Mouse (Mus musculus) myocyte (in vitro differentiated cells): ENCODE measurements around the gene Vps37b. TPM values are rescaled to one million over a fixed set of nuclear protein-coding genes. Genes with fewer than 3 reads are reported as not detected.

Source experiments
- H3K27me3 ChIP-seq: one replicate; pipeline ENCODE4 v1.6.1; 2011; ENCODE audit not compliant: control insufficient read depth, insufficient read depth, insufficient read length
- H3K36me3 ChIP-seq: one replicate; pipeline ENCODE4 v1.6.1; 2011; ENCODE audit not compliant: control insufficient read depth, insufficient read depth
- H3K4me2 ChIP-seq: one replicate; pipeline ENCODE4 v1.6.1; 2011; ENCODE audit warnings: low read depth, control low read depth
- H3K4me3 ChIP-seq: one replicate; pipeline ENCODE4 v1.5.1; 2011; ENCODE audit warnings: mild to moderate bottlenecking, control low read depth, moderate library complexity
- H3K79me2 ChIP-seq: one replicate; pipeline ENCODE4 v1.6.1; 2011; ENCODE audit not compliant: control insufficient read depth, insufficient read depth
- H3ac ChIP-seq: one replicate; pipeline ENCODE4 v1.6.1; 2011; ENCODE audit not compliant: control insufficient read depth, insufficient read length
- CEBPB ChIP-seq: IDR thresholded peaks from 2 replicates; pipeline ENCODE4 v1.6.1; 2011; ENCODE audit warnings: mild to moderate bottlenecking, moderate library complexity; ENCODE audit not compliant: poor library complexity, insufficient read depth, severe bottlenecking
- E2F4 ChIP-seq: IDR thresholded peaks from one replicate; pipeline ENCODE4 v1.6.1; 2011; ENCODE audit warnings: mild to moderate bottlenecking, control low read depth, moderate library complexity; ENCODE audit not compliant: insufficient read depth
- MAX ChIP-seq: IDR thresholded peaks from one replicate; pipeline ENCODE4 v1.6.1; 2011; ENCODE audit warnings: low read depth, mild to moderate bottlenecking, control low read depth
- MYOD1 ChIP-seq, 3 experiments: IDR thresholded peaks; one replicate each; pipeline ENCODE4 v1.6.1; 2011; ENCODE audit warnings: control low read depth in 2 of 3, low read depth in 2 of 3, mild to moderate bottlenecking in 2 of 3, moderate library complexity in 1 of 3; ENCODE audit not compliant: insufficient read length in 2 of 3, control insufficient read depth in 1 of 3
- MYOG ChIP-seq, 3 experiments: IDR thresholded peaks; one replicate each; pipeline ENCODE4 v1.6.1; 2011; ENCODE audit warnings: control low read depth in 2 of 3, low read depth in 2 of 3, mild to moderate bottlenecking in 2 of 3; ENCODE audit not compliant: insufficient read length in 2 of 3, control insufficient read depth in 1 of 3, insufficient read depth in 1 of 3
- POLR2A ChIP-seq: IDR thresholded peaks from one replicate; pipeline ENCODE4 v1.6.1; 2011; ENCODE audit warnings: low read depth, mild to moderate bottlenecking, control low read depth, moderate library complexity; ENCODE audit not compliant: insufficient read length
- POLR2AphosphoS2 ChIP-seq: IDR thresholded peaks from one replicate; pipeline ENCODE4 v1.6.1; 2011; ENCODE audit warnings: low read depth, control low read depth; ENCODE audit not compliant: insufficient read length
- REST ChIP-seq: IDR thresholded peaks from one replicate; pipeline ENCODE4 v1.6.1; 2011; ENCODE audit warnings: mild to moderate bottlenecking, control low read depth, moderate library complexity; ENCODE audit not compliant: insufficient read depth, insufficient read length
- SRF ChIP-seq: IDR thresholded peaks from one replicate; pipeline ENCODE4 v1.6.1; 2011; ENCODE audit warnings: low read depth; ENCODE audit not compliant: control insufficient read depth, insufficient read length
- TCF12 ChIP-seq: IDR thresholded peaks from one replicate; pipeline ENCODE4 v1.6.1; 2011; ENCODE audit warnings: mild to moderate bottlenecking, control low read depth; ENCODE audit not compliant: poor library complexity, insufficient read depth, severe bottlenecking
- TCF3 ChIP-seq: IDR thresholded peaks from one replicate; pipeline ENCODE4 v1.6.1; 2011; ENCODE audit warnings: low read depth, control low read depth; ENCODE audit not compliant: insufficient read length
- USF1 ChIP-seq: IDR thresholded peaks from one replicate; pipeline ENCODE4 v1.6.1; 2011; ENCODE audit warnings: low read depth, mild to moderate bottlenecking, control low read depth, moderate library complexity
- polyA plus RNA-seq: library from polyadenylated mRNA; unstranded; fragments of >200 nt; fragmentation: generic; extraction: Trizol; gene quantifications from one replicate; pipeline ENCODE4 v1.2.1, GENCODE M21; 2012; ENCODE audit warnings: missing spikeins

The Vps37b gene
- 18.7 TPM for polyA plus RNA-seq

- no peaks in the 10 kb centered on the region for H3K36me3 ChIP-seq
- peak within 1 kb of the TSS; percentile 97 for H3K4me2 ChIP-seq
- no peak for TF ChIP-seq TCF12
- TF ChIP-seq CEBPB = no peak
- TF ChIP-seq MYOD1 (IDR thresholded peaks at IDR 0.05; ENCODE audit: control insufficient read depth in 1 of 3, insufficient read length in 2 of 3, low read depth in 2 of 3) = no peak
- TF ChIP-seq POLR2A = peak; percentile 87
- TF ChIP-seq MYOG (IDR thresholded peaks at IDR 0.05; ENCODE audit: control insufficient read depth in 1 of 3, insufficient read depth in 1 of 3, insufficient read length in 2 of 3, low read depth in 2 of 3) = no peak
- TF ChIP-seq TCF3 = no peak
- TF ChIP-seq USF1 = peak; percentile 91
- TF ChIP-seq MAX = no peak
- peak; percentile 56 for TF ChIP-seq E2F4
- peak; percentile 79 for TF ChIP-seq POLR2AphosphoS2
- H3K27me3 ChIP-seq = no peaks in the 10 kb centered on the region
- H3ac ChIP-seq = peak within 1 kb of the TSS; percentile 45
- peak within 1 kb of the TSS; percentile 91 for H3K4me3 ChIP-seq
- peaks cover 48% of the 10 kb centered on the region for H3K79me2 ChIP-seq
These were observed at the start of gene Vps37b for GRCm38 (mm10) chr5:124032001-124032508. Gene Vps37b (minus strand): TSS chr5:124032270.

GRCm38 (mm10) chr5:124079880-124080279 lies 47.8 kb upstream of the Vps37b start:
- H3ac ChIP-seq = no peak overlapping the region
- no peaks in the 10 kb centered on the region for H3K27me3 ChIP-seq
- H3K4me3 ChIP-seq = no peak overlapping the region
- H3K4me2 ChIP-seq = no peak overlapping the region
- H3K36me3 ChIP-seq = no peaks in the 10 kb centered on the region
- no peaks in the 10 kb centered on the region for H3K79me2 ChIP-seq
- TF ChIP-seq MYOG (IDR thresholded peaks at IDR 0.05; ENCODE audit: control insufficient read depth in 1 of 3, insufficient read depth in 1 of 3, insufficient read length in 2 of 3, low read depth in 2 of 3) (no peak), POLR2A (no peak), SRF (no peak), TCF12 (no peak), POLR2AphosphoS2 (no peak), E2F4 (no peak), USF1 (no peak), MYOD1 (IDR thresholded peaks at IDR 0.05; ENCODE audit: control insufficient read depth in 1 of 3, insufficient read length in 2 of 3, low read depth in 2 of 3) (no peak), REST (no peak), MAX (no peak), TCF3 (no peak), CEBPB (no peak)

- H3K36me3 ChIP-seq = no peaks in the 10 kb centered on the region
These were observed 46.8 kb upstream of the Vps37b start for GRCm38 (mm10) chr5:124078794-124079416.

GRCm38 (mm10) chr5:124077856-124078460 lies 45.9 kb upstream of the Vps37b start:
- no peak overlapping the region for H3ac ChIP-seq
- no peaks in the 10 kb centered on the region for H3K36me3 ChIP-seq
- no peak overlapping the region for H3K4me2 ChIP-seq
- no peaks in the 10 kb centered on the region for H3K27me3 ChIP-seq
- H3K79me2 ChIP-seq = no peaks in the 10 kb centered on the region
- TF ChIP-seq POLR2A = no peak
- TF ChIP-seq POLR2AphosphoS2 = no peak
- TF ChIP-seq SRF = no peak
- TF ChIP-seq TCF12 = no peak
- TF ChIP-seq E2F4 = no peak
- no peak for TF ChIP-seq MYOD1 (IDR thresholded peaks at IDR 0.05; ENCODE audit: control insufficient read depth in 1 of 3, insufficient read length in 2 of 3, low read depth in 2 of 3)
- no peak for TF ChIP-seq USF1
- TF ChIP-seq TCF3 = no peak
- no peak for TF ChIP-seq REST
- no peak for TF ChIP-seq MYOG (IDR thresholded peaks at IDR 0.05; ENCODE audit: control insufficient read depth in 1 of 3, insufficient read depth in 1 of 3, insufficient read length in 2 of 3, low read depth in 2 of 3)
- no peak for TF ChIP-seq CEBPB
- TF ChIP-seq MAX = no peak
- H3K4me3 ChIP-seq = no peak overlapping the region

More at GRCm38 (mm10) chr5:124078794-124079416, 46.8 kb upstream of the Vps37b start:
- Histone ChIP-seq H3K4me3 (no peak overlapping the region), H3K4me2 (no peak overlapping the region), H3ac (no peak overlapping the region), H3K79me2 (no peaks in the 10 kb centered on the region), H3K27me3 (no peaks in the 10 kb centered on the region)
- TF ChIP-seq MAX (no peak), MYOG (IDR thresholded peaks at IDR 0.05; ENCODE audit: control insufficient read depth in 1 of 3, insufficient read depth in 1 of 3, insufficient read length in 2 of 3, low read depth in 2 of 3) (no peak), SRF (no peak), POLR2AphosphoS2 (no peak), TCF3 (no peak), CEBPB (no peak), E2F4 (no peak), TCF12 (no peak), REST (no peak), POLR2A (no peak), USF1 (no peak), MYOD1 (IDR thresholded peaks at IDR 0.05; ENCODE audit: control insufficient read depth in 1 of 3, insufficient read length in 2 of 3, low read depth in 2 of 3) (no peak)
